13 mouse cellular contexts compared by ENCODE assay signal in genomic region chr14:18468611-18469010, GRCm38 (mm10).
DNase-seq lines count a peak whose midpoint lies in the region; ATAC-seq lines count a peak whose summit lies in the region.
"Had no signal": no experiment of that assay in that cellular context is flagged by ENCODE, and none has a peak within 500 bp of the region (broad histone marks: within the 10 kb centered on the region; RNA-seq: fewer than 3 reads in every experiment).

No protein-coding gene starts in this region.

- H3K27me3 ChIP-seq in kidney, embryonic 16.5 days (ENCODE audit: insufficient read depth, low read length): no peaks in the 10 kb centered on the region
- H3K27me3 ChIP-seq: hindbrain, embryonic 15.5 days had no signal

- H3K4me2 ChIP-seq in kidney, embryonic 16.5 days (replicated peaks; ENCODE audit: low read depth, low read length): no peak overlapping the region
- H3K4me2 ChIP-seq: hindbrain, embryonic 15.5 days; limb, embryonic 13.5 days had no signal

- H3K4me3 ChIP-seq in kidney, embryonic 16.5 days (ENCODE audit: low read length): no peak overlapping the region
- H3K4me3 ChIP-seq: hindbrain, embryonic 15.5 days; limb, embryonic 13.5 days had no signal

- H3K4me1 ChIP-seq in kidney, embryonic 16.5 days (ENCODE audit: insufficient read depth, low read length): no peaks in the 10 kb centered on the region
- H3K4me1 ChIP-seq: hindbrain, embryonic 15.5 days had no signal

- no peak for ATAC-seq in kidney, embryonic 16.5 days (ENCODE audit: low FRiP score, low TSS enrichment)
- ATAC-seq in megakaryocyte progenitor cell, adult 5-6 weeks (replicated peaks; ENCODE audit: poor library complexity): no peak

- intact Hi-C loops in heart, postnatal 36 days (cut with DNase I): no loop called here

- no peaks in the 10 kb centered on the region for H3K36me3 ChIP-seq in kidney, embryonic 16.5 days (ENCODE audit: insufficient read depth, low read length)
- H3K36me3 ChIP-seq: hindbrain, embryonic 15.5 days; limb, embryonic 13.5 days had no signal

- no peaks in the 10 kb centered on the region for H3K9me3 ChIP-seq in kidney, embryonic 16.5 days (ENCODE audit: low read length)
- H3K9me3 ChIP-seq: hindbrain, embryonic 15.5 days; limb, embryonic 13.5 days had no signal

- no peak overlapping the region for H3K27ac ChIP-seq in kidney, embryonic 16.5 days (ENCODE audit: low read length)
- H3K27ac ChIP-seq: hindbrain, embryonic 15.5 days; limb, embryonic 13.5 days had no signal

- peak; percentile 5 for DNase-seq in kidney, postnatal 14 days
- peak; percentile 45 for DNase-seq in adrenal gland, adult 8-10 months
- peak; percentile 71 for DNase-seq in cerebellum, adult 9-11 months
- peak; percentile 8 to 19 for DNase-seq in heart, postnatal 36 days
- no peak for DNase-seq in B cell, adult 2 months
- no peak for DNase-seq in c-Kit-positive CD71-positive TER-119-positive erythroid progenitor cells, embryonic 14.5 days (ENCODE audit: low spot score)
- DNase-seq: embryo, embryonic 11 days; midbrain, embryonic 14.5 days; right cerebral cortex, postnatal 25 days had no signal

- 76% methylated on average over 3 of the region's 3 CpGs for WGBS in kidney, embryonic 16.5 days

- no peak overlapping the region for H3K9ac ChIP-seq in kidney, embryonic 16.5 days (replicated peaks; ENCODE audit: low read length)
- H3K9ac ChIP-seq: hindbrain, embryonic 15.5 days; limb, embryonic 13.5 days had no signal

Comparison
In these comparisons a context has a peak if more than half of its experiments do, and no peak if none do; other contexts are left out.
1. DNase-seq: peak in kidney, postnatal 14 days (single experiment), adrenal gland, adult 8-10 months (single experiment), cerebellum, adult 9-11 months (single experiment) and heart, postnatal 36 days (2 of 2); none in B cell, adult 2 months (0 of 2) and c-Kit-positive CD71-positive TER-119-positive erythroid progenitor cells, embryonic 14.5 days (single experiment).